Mouse (Mus musculus) neural tube, embryonic 10.5 days (tissue): ENCODE measurements around the gene Akap1.
A peak's percentile ranks its signal among the peaks of the same experiment; 100 is the strongest.

ENCODE experiments used
- DNase-seq: peaks from one replicate; pipeline ENCODE4 v3.0.0-alpha.2; 2017; ENCODE audit warnings: low spot score; ENCODE audit errors: extremely low spot score

The Akap1 gene

GRCm38 (mm10) chr11:88842315-88842975, 21.9 kb downstream of the Akap1 start:
- no peak for DNase-seq

GRCm38 (mm10) chr11:88841406-88841805, 23.0 kb downstream of the Akap1 start:
- no peak for DNase-seq

GRCm38 (mm10) chr11:88840724-88841350, 23.5 kb downstream of the Akap1 start:
- no peak for DNase-seq

- no peak for DNase-seq
Observed at GRCm38 (mm10) chr11:88840292-88840691, 24.1 kb downstream of the Akap1 start.

GRCm38 (mm10) chr11:88839379-88839778, 25.0 kb downstream of the Akap1 start:
- no peak for DNase-seq

- DNase-seq: no peak
Observed at GRCm38 (mm10) chr11:88838630-88839029, 25.8 kb downstream of the Akap1 start.

- no peak for DNase-seq
Observed at GRCm38 (mm10) chr11:88834606-88835005, 29.8 kb downstream of the Akap1 start.

GRCm38 (mm10) chr11:88834134-88834533, 30.3 kb downstream of the Akap1 start:
- DNase-seq: no peak

- DNase-seq: no peak
Observed at GRCm38 (mm10) chr11:88833099-88833498, 31.3 kb downstream of the Akap1 start.

- peak; percentile 38 for DNase-seq
Observed at GRCm38 (mm10) chr11:88830257-88830804, 34.1 kb downstream of the Akap1 start.

GRCm38 (mm10) chr11:88828528-88828927, 35.9 kb downstream of the Akap1 start:
- no peak for DNase-seq

GRCm38 (mm10) chr11:88825909-88826308, 38.5 kb downstream of the Akap1 start:
- no peak for DNase-seq

- peak; percentile 82 for DNase-seq
Observed at GRCm38 (mm10) chr11:88822991-88823390, 41.4 kb downstream of the Akap1 start.

GRCm38 (mm10) chr11:88822526-88822925, 41.9 kb downstream of the Akap1 start:
- DNase-seq: no peak

GRCm38 (mm10) chr11:88820742-88821576, 43.4 kb downstream of the Akap1 start:
- peak; percentile 54 for DNase-seq

- DNase-seq: no peak
Observed at GRCm38 (mm10) chr11:88820253-88820652, 44.1 kb downstream of the Akap1 start.

GRCm38 (mm10) chr11:88817061-88817460, 47.3 kb downstream of the Akap1 start:
- no peak for DNase-seq

- no peak for DNase-seq
Observed at GRCm38 (mm10) chr11:88803231-88804010, 61.0 kb downstream of the Akap1 start.

- DNase-seq: no peak
Observed at GRCm38 (mm10) chr11:88796207-88796606, 68.2 kb downstream of the Akap1 start.

- no peak for DNase-seq
Observed at GRCm38 (mm10) chr11:88789893-88790292, 74.5 kb downstream of the Akap1 start.

- no peak for DNase-seq
Observed at GRCm38 (mm10) chr11:88786816-88787215, 77.6 kb downstream of the Akap1 start.
